Mouse (Mus musculus) liver, postnatal 0 days (tissue): Measurements from ENCODE around the gene Cbfa2t3. TPM values are rescaled to one million over a fixed set of nuclear protein-coding genes. Genes with fewer than 3 reads are reported as not detected.

ENCODE experiments used
- ATAC-seq: fragments of 200-750 bp; cut with Nextera tagmentation; 2 replicates; pipeline ENCODE4 v1.8.0; 2017; ENCODE audit warnings: mild to moderate bottlenecking, moderate library complexity
- DNase-seq: peaks from one replicate; pipeline ENCODE4 v3.0.0-alpha.2; 2016
- H3K27ac ChIP-seq: fragments of 300-500 bp; sonication (generic); 2 replicates; pipeline ENCODE4 v1.5.1; 2014; ENCODE audit warnings: antibody characterized with exemption, moderate library complexity, mild to moderate bottlenecking, low read depth
- H3K27me3 ChIP-seq: fragments of 300-500 bp; sonication (generic); 2 replicates; pipeline ENCODE4 v1.6.1; 2014; ENCODE audit warnings: low read length, control low read depth, mixed read lengths; ENCODE audit not compliant: insufficient read depth
- H3K36me3 ChIP-seq: fragments of 300-500 bp; sonication (generic); replicated peaks from 2 replicates; pipeline ENCODE4 v1.6.1; 2014; ENCODE audit warnings: mild to moderate bottlenecking, control low read depth, low read length, moderate library complexity, mixed read lengths; ENCODE audit not compliant: insufficient read depth
- H3K4me1 ChIP-seq: fragments of 300-500 bp; sonication (generic); 2 replicates; pipeline ENCODE4 v1.6.1; 2014; ENCODE audit warnings: antibody characterized with exemption, mild to moderate bottlenecking, control low read depth; ENCODE audit not compliant: insufficient read depth
- H3K4me2 ChIP-seq: fragments of 300-500 bp; sonication (generic); 2 replicates; pipeline ENCODE4 v1.6.1; 2014; ENCODE audit warnings: low read depth, mild to moderate bottlenecking, low read length, moderate library complexity, mixed read lengths
- H3K4me3 ChIP-seq: fragments of 300-500 bp; sonication (generic); 2 replicates; pipeline ENCODE4 v1.5.1; 2014; ENCODE audit warnings: low read depth, low read length
- H3K9ac ChIP-seq: fragments of 300-500 bp; sonication (generic); replicated peaks from 2 replicates; pipeline ENCODE4 v1.6.1; 2014; ENCODE audit warnings: mild to moderate bottlenecking, moderate library complexity
- H3K9me3 ChIP-seq: fragments of 300-500 bp; sonication (generic); 2 replicates; pipeline ENCODE4 v1.6.1; 2016; ENCODE audit warnings: mild to moderate bottlenecking, control low read depth, low read length, mixed read lengths
- CTCF ChIP-seq: sonication (generic); IDR thresholded peaks from 2 replicates; pipeline ENCODE4 v1.5.1; 2016; ENCODE audit warnings: antibody characterized with exemption, low read depth
- EP300 ChIP-seq: IDR thresholded peaks from 2 replicates; pipeline ENCODE4 v1.6.1; 2016; ENCODE audit warnings: antibody characterized with exemption, low read depth, mild to moderate bottlenecking
- WGBS: fragments of 180-500 bp; shearing (Covaris S2); extraction: QIAGEN DNeasy Blood & Tissue Kit; methylation state at CpG from one replicate; pipeline ENCODE4 v1.1.7; 2014; ENCODE audit not compliant: insufficient replicate concordance; 5-methylcytosine and 5-hydroxymethylcytosine counted together
- polyA plus RNA-seq: library from polyadenylated mRNA; unstranded; fragments of >200 nt; fragmentation: Nextera tagmentation; extraction: Ambion mirVana; gene quantifications from 2 replicates; pipeline ENCODE4 v1.2.1, GENCODE M21; 2015

Gene Cbfa2t3
- polyA plus RNA-seq, 1 experiment from 2014 or later, result 2.4 TPM

GRCm38 (mm10) chr8:122697586-122697985 is 1.3 kb downstream of the Cbfa2t3 start:
- peak overlapping the region; percentile 60 for H3K9ac ChIP-seq
- DNase-seq (no peak), ATAC-seq (no peak)
- H3K27me3 ChIP-seq, result 0 out of 2 replicates have a peak, but pooled peaks cover 7% of the 10 kb centered on the region
- TF ChIP-seq CTCF (no peak), EP300 (no peak)
- H3K27ac ChIP-seq, result peak overlapping the region; percentile 74; the same call in 1 of the 2 replicates
- WGBS, result 28% methylated on average over 6 of the region's 6 CpGs
- H3K36me3 ChIP-seq, result no peaks in the 10 kb centered on the region
- H3K4me3 ChIP-seq, result peak overlapping the region; percentile 49
- H3K4me1 ChIP-seq, result peaks cover 92% of the 10 kb centered on the region
- peak overlapping the region; percentile 83 for H3K4me2 ChIP-seq
- no peaks in the 10 kb centered on the region for H3K9me3 ChIP-seq

GRCm38 (mm10) chr8:122697181-122697581 is 1.7 kb downstream of the Cbfa2t3 start:
- Histone ChIP-seq H3K4me1 (peaks cover 93% of the 10 kb centered on the region), H3K4me3 (peak overlapping the region; percentile 49), H3K9ac (peak overlapping the region; percentile 60), H3K4me2 (peak overlapping the region; percentile 83), H3K36me3 (no peaks in the 10 kb centered on the region), H3K27ac (no peak overlapping the region), H3K27me3 (0 out of 2 replicates have a peak, but pooled peaks cover 7% of the 10 kb centered on the region), H3K9me3 (no peaks in the 10 kb centered on the region)
- TF ChIP-seq CTCF, result peak; percentile 79
- no peak for TF ChIP-seq EP300
- DNase-seq (peak; percentile 63), ATAC-seq (0 out of 2 replicates have a peak, but pooled peaks have one; percentile 4)
- whole genome bisulfite sequencing, result 25% methylated on average over 3 of the region's 3 CpGs

- no peaks in the 10 kb centered on the region for H3K36me3 ChIP-seq
- H3K4me2 ChIP-seq, result peak overlapping the region; percentile 83
- H3K27ac ChIP-seq, result peak overlapping the region; percentile 37
- no peak overlapping the region for H3K4me3 ChIP-seq
- H3K4me1 ChIP-seq, result peaks cover 85% of the 10 kb centered on the region
- 0 out of 2 replicates have a peak, but pooled peaks cover 4% of the 10 kb centered on the region for H3K27me3 ChIP-seq
- DNase-seq (peak; percentile 61), ATAC-seq (peak; percentile 84)
- H3K9me3 ChIP-seq, result no peaks in the 10 kb centered on the region
- peak; percentile 78 for TF ChIP-seq EP300
- no peak for TF ChIP-seq CTCF
- H3K9ac ChIP-seq, result 0 out of 2 replicates have a peak overlapping the region, but pooled peaks have one; percentile 26
- WGBS, result 45% methylated on average over 7 of the region's 7 CpGs
Measured at GRCm38 (mm10) chr8:122695438-122696042, 3.4 kb downstream of the Cbfa2t3 start.

GRCm38 (mm10) chr8:122692152-122692551 is 6.8 kb downstream of the Cbfa2t3 start:
- WGBS, result 68% methylated on average over 8 of the region's 8 CpGs
- no peak overlapping the region for H3K4me2 ChIP-seq
- no peak for ATAC-seq
- no peak overlapping the region for H3K27ac ChIP-seq
- peaks cover 62% of the 10 kb centered on the region for H3K4me1 ChIP-seq
- H3K4me3 ChIP-seq, result no peak overlapping the region
- no peaks in the 10 kb centered on the region for H3K36me3 ChIP-seq
- no peaks in the 10 kb centered on the region for H3K9me3 ChIP-seq
- DNase-seq, result no peak
- TF ChIP-seq CTCF (no peak), EP300 (no peak)
- H3K27me3 ChIP-seq, result no peaks in the 10 kb centered on the region
- no peak overlapping the region for H3K9ac ChIP-seq

- ATAC-seq, result no peak
- Histone ChIP-seq H3K9ac (no peak overlapping the region; the same call in 1 of the 2 replicates), H3K9me3 (no peaks in the 10 kb centered on the region), H3K4me3 (no peak overlapping the region), H3K4me2 (no peak overlapping the region), H3K4me1 (peaks cover 58% of the 10 kb centered on the region), H3K27ac (no peak overlapping the region), H3K27me3 (no peaks in the 10 kb centered on the region), H3K36me3 (no peaks in the 10 kb centered on the region)
- TF ChIP-seq CTCF, result no peak
- no peak for TF ChIP-seq EP300
- 68% methylated on average over 6 of the region's 6 CpGs for WGBS
- DNase-seq, result no peak
Measured at GRCm38 (mm10) chr8:122691018-122691417, 7.9 kb downstream of the Cbfa2t3 start.

- TF ChIP-seq EP300, result no peak
- TF ChIP-seq CTCF, result no peak
- no peaks in the 10 kb centered on the region for H3K9me3 ChIP-seq
- peaks cover 49% of the 10 kb centered on the region for H3K4me1 ChIP-seq
- H3K27me3 ChIP-seq, result no peaks in the 10 kb centered on the region
- H3K9ac ChIP-seq, result no peak overlapping the region
- 75% methylated on average over 1 of the region's 1 CpGs for WGBS
- no peak overlapping the region for H3K4me2 ChIP-seq
- ATAC-seq, result no peak
- no peaks in the 10 kb centered on the region for H3K36me3 ChIP-seq
- H3K4me3 ChIP-seq, result no peak overlapping the region
- no peak overlapping the region for H3K27ac ChIP-seq
- DNase-seq, result no peak
Measured at GRCm38 (mm10) chr8:122689315-122689714, 9.6 kb downstream of the Cbfa2t3 start.
